In genomic region chr11:97114671-97115601, GRCm38 (mm10) we compare ENCODE assay signal across 8 mouse cellular contexts. TPM values are rescaled to one million over a fixed set of nuclear protein-coding genes. Genes with fewer than 3 reads are reported as not detected.
A peak's percentile ranks its signal among the peaks of the same experiment; 100 is the strongest.
DNase-seq lines count a peak whose midpoint lies in the region; ATAC-seq and TF ChIP-seq lines count a peak whose summit lies in the region.

TSS of gene Tbx21 (minus strand) at chr11:97115331.

- H3K4me2 ChIP-seq in midbrain, embryonic 13.5 days (replicated peaks), result peak within 1 kb of the TSS; percentile 66

- no peak for DNase-seq in gastrocnemius, adult 2 months
- no peak for DNase-seq in gastrocnemius, adult 8-10 months (ENCODE audit: low spot score in 2 of 2)
- peak; percentile 55 for DNase-seq in hindbrain, embryonic 10.5 days (ENCODE audit: low spot score)
- peak; percentile 31 to 50 for DNase-seq in thymus, postnatal 36 days
- DNase-seq in right cerebral cortex, postnatal 25 days, result no peak
- no peak for DNase-seq in cerebellum, adult 9-10 months

- under 1% methylated on average over 87 of the region's 87 CpGs for WGBS in hindbrain, embryonic 10.5 days
- WGBS in midbrain, embryonic 13.5 days, result under 1% methylated on average over 87 of the region's 87 CpGs

- H3K4me3 ChIP-seq in gastrocnemius, adult 2 months, result peak within 1 kb of the TSS; percentile 70
- H3K4me3 ChIP-seq in E14TG2a.4 (replicated peaks; ENCODE audit: low read length), result peak within 1 kb of the TSS; percentile 82
- peak within 1 kb of the TSS; percentile 57 for H3K4me3 ChIP-seq in hindbrain, embryonic 10.5 days
- peak within 1 kb of the TSS; percentile 40 for H3K4me3 ChIP-seq in midbrain, embryonic 13.5 days (replicated peaks)

- TF ChIP-seq CTCF in gastrocnemius, adult 2 months (IDR thresholded peaks at IDR 0.05), result no peak
- no peak for TF ChIP-seq CTCF in E14TG2a.4 (conservative IDR thresholded peaks at IDR 0.05; ENCODE audit: low read length)

- peaks cover 11% of the 10 kb centered on the region for H3K4me1 ChIP-seq in E14TG2a.4 (replicated peaks; ENCODE audit: low read depth, low read length)
- H3K4me1 ChIP-seq in hindbrain, embryonic 10.5 days (replicated peaks), result peaks cover 50% of the 10 kb centered on the region
- peaks cover 17% of the 10 kb centered on the region for H3K4me1 ChIP-seq in midbrain, embryonic 13.5 days (replicated peaks)

- no peaks in the 10 kb centered on the region for H3K36me3 ChIP-seq in E14TG2a.4 (ENCODE audit: insufficient read depth, low read length)
- no peaks in the 10 kb centered on the region for H3K36me3 ChIP-seq in hindbrain, embryonic 10.5 days
- no peaks in the 10 kb centered on the region for H3K36me3 ChIP-seq in midbrain, embryonic 13.5 days

- H3K27me3 ChIP-seq in E14TG2a.4 (ENCODE audit: insufficient read depth, low read length), result peaks cover 84% of the 10 kb centered on the region
- H3K27me3 ChIP-seq in hindbrain, embryonic 10.5 days (ENCODE audit: insufficient read depth, poor library complexity, severe bottlenecking), result peaks cover 92% of the 10 kb centered on the region
- H3K27me3 ChIP-seq in midbrain, embryonic 13.5 days, result peaks cover 75% of the 10 kb centered on the region

- no peak for ATAC-seq in midbrain, embryonic 13.5 days

- H3K9ac ChIP-seq in midbrain, embryonic 13.5 days (replicated peaks), result 0 out of 2 replicates have a peak within 1 kb of the TSS, but pooled peaks have one; percentile 36

- no peaks in the 10 kb centered on the region for H3K9me3 ChIP-seq in E14TG2a.4 (ENCODE audit: low read length)
- no peaks in the 10 kb centered on the region for H3K9me3 ChIP-seq in hindbrain, embryonic 10.5 days
- no peaks in the 10 kb centered on the region for H3K9me3 ChIP-seq in midbrain, embryonic 13.5 days

- H3K27ac ChIP-seq in gastrocnemius, adult 2 months, result peak within 1 kb of the TSS; percentile 4; the same call in 1 of the 2 replicates
- peak within 1 kb of the TSS; percentile 64 for H3K27ac ChIP-seq in hindbrain, embryonic 10.5 days
- H3K27ac ChIP-seq in midbrain, embryonic 13.5 days, result no peak within 1 kb of the TSS

- intact Hi-C loops in gastrocnemius, adult 2 months (cut with DNase I), result no loop called here

RNA-seq across cellular contexts. Expression of gene Tbx21, which starts in this region (rescaled TPM):
- under 1 TPM; 0.17 to 0.48 TPM for total RNA-seq in gastrocnemius, adult 2 months (2021)
- total RNA-seq in gastrocnemius, adult 8-10 months (2022), result under 1 TPM; 0.19 to 0.58 (median 0.39) TPM
- polyA plus RNA-seq in hindbrain, embryonic 10.5 days (2016; fragmentation: Nextera tagmentation; extraction: Ambion mirVana), result 0.29 TPM in 2 replicates
- polyA plus RNA-seq in midbrain, embryonic 13.5 days (2015; fragmentation: Nextera tagmentation; extraction: Ambion mirVana), result 0.08 and 0.16 TPM in 2 replicates

Comparison
In these comparisons a context has a peak if more than half of its experiments do, and no peak if none do; other contexts are left out.
1. Peak in DNase-seq, H3K4me3 ChIP-seq and H3K27ac ChIP-seq in hindbrain, embryonic 10.5 days; RNA of the gene not detected or under 1 TPM.
2. DNase-seq: peak in thymus, postnatal 36 days (2 of 2); none in gastrocnemius, adult 2 months (single experiment), gastrocnemius, adult 8-10 months (0 of 2), right cerebral cortex, postnatal 25 days (single experiment) and cerebellum, adult 9-10 months (single experiment).
3. Peak in every context shown above with its lines, with median percentiles within 50 percentile points of each other: H3K4me3 ChIP-seq.